Mouse (Mus musculus): Measurements from ENCODE around the gene Dars. TPM values are rescaled to one million over a fixed set of nuclear protein-coding genes. Genes with fewer than 3 reads are reported as not detected.
"Not testable (repeated sequence)": the region's sequence is repeated elsewhere in the genome, so short reads cannot be mapped to it uniquely, and the experiment has no call there.

The Dars gene
- polyA plus RNA-seq, 1 experiment = 70.1 TPM

DNA sequence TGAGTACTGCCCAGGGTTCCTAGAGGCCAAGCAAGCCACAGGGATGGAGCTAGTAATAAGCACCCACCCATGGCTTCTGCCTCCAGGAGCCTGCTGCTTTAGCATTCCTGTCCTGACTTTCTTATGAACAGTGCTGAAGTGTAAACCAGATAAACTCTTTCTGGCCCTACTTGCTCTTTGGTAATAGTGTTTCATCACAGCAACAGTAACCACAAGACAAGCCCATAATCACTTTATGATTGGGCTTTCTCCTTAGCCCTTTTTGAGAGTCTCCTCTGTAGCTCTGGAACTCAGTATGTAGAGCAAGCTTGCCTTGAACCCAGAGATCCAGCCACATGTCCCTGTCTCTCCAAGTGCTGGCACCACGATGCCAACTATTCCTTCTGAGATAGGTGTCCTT lies 86.9 kb downstream of the Dars start:
- no peak overlapping the region for H3K27ac ChIP-seq (replicated peaks; ENCODE audit: low read depth, low read length)
- no peak overlapping the region for H3K4me3 ChIP-seq (ENCODE audit: insufficient read depth, low read depth, low read length)
- no peaks in the 10 kb centered on the region for H3K4me1 ChIP-seq (ENCODE audit: control insufficient read depth, insufficient read depth, insufficient read length, low read length)

DNA sequence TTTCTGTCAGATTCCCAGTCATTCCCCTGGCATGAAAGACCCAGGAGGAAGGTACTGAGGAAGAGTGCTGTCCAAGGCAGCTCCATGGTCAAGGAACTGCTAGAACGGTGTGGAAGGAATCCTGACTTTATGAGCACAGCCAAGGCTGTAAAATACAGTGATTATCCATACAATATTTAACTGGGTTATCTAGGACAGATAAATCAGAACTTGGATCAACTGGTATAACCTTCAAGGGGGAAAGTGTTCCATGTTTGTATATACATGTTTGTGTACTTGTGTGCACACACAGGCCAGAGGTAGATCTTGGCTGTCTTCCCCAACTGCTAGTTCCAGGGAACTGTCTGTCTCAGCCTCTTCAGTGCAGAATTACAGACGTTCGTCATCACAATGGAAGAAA lies 89.0 kb downstream of the Dars start, which contains the start of gene Lct:
Gene Lct (minus strand): TSS at position 101 of the 400 bp plus-strand sequence.
- H3K4me1 ChIP-seq (ENCODE audit: control insufficient read depth, insufficient read depth, insufficient read length, low read length) = no peaks in the 10 kb centered on the region
- no peak within 1 kb of the TSS for H3K27ac ChIP-seq (replicated peaks; ENCODE audit: low read depth, low read length)
- H3K4me3 ChIP-seq (ENCODE audit: insufficient read depth, low read depth, low read length) = no peak within 1 kb of the TSS

DNA sequence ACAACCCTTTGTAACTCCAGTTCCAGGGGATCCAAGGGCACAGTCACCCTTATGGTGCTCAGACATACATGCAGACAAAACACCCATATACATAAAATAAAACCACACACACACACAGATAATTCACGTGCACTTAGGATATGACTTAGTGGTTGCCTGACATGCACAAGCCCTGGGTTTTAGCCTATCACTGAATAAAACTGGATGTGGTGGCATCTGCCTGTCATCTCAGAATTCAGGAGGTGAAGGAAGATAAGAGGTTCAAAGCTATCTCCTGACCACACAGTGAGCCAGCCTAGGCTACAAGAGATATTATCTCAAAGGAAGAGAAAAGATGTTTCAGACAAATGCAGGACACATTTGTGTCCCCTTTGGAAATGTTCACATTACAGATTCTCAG lies 90.0 kb downstream of the Dars start:
- H3K27ac ChIP-seq (replicated peaks; ENCODE audit: low read depth, low read length) = no peak overlapping the region

DNA sequence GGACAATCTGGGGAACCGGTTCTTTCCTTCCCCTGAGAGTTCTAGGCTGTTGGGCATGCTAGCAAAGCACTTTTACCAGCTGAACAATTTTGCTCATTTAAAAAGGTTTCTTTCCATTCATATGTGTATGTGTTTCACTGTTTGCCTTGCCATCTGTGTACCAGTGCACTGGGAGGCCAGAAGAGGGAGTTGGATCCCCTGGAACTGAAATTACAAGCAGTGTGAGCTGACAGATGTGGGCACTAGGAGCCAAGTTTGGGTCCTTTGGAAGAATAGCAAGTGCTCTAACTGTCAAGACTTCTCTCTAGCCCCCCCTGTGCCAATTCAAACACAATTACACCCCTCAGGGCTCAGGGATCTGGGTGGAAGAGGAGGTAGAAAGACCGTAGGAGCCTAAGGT lies 92.4 kb downstream of the Dars start:
- H3K4me3 ChIP-seq (ENCODE audit: insufficient read depth, low read depth, low read length) = no peak overlapping the region
- no peak overlapping the region for H3K27ac ChIP-seq (replicated peaks; ENCODE audit: low read depth, low read length)
- no peaks in the 10 kb centered on the region for H3K4me1 ChIP-seq (ENCODE audit: control insufficient read depth, insufficient read depth, insufficient read length, low read length)

More for the DNA sequence above, 90.0 kb downstream of the Dars start:
- Histone ChIP-seq H3K4me3 (ENCODE audit: insufficient read depth, low read depth, low read length) (no peak overlapping the region), H3K4me1 (ENCODE audit: control insufficient read depth, insufficient read depth, insufficient read length, low read length) (no peaks in the 10 kb centered on the region)

DNA sequence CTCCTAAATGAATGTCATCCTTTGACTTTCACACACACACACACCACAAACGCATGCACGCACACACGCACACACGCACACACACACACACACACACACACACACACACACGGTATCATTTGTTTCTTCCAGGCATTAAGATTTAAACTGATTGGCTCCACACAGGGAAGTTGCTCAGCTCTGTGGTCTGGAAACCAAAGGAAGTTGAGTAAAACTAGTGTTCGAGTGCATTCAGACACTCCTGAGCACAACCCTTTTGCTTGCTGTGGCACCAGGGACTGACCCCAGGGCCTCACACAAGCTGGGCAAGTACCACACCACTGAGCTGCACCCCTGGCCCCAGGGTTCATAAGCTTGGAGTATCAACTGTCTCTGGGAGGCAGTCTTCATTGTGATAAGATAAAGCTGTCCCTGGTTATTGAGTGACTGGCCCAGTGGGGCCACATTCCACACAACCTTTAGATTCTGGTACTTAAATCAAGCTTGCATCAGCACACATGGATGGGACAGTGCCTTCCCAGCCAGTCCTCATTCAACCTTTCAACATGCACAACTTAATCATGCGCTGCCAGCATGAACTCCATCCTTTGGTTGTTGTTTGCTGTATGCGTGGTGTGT lies 94.0 kb downstream of the Dars start:
- no peak overlapping the region for H3K27ac ChIP-seq (replicated peaks; ENCODE audit: low read depth, low read length)
- no peak overlapping the region for H3K4me3 ChIP-seq (ENCODE audit: insufficient read depth, low read depth, low read length)
- no peaks in the 10 kb centered on the region for H3K4me1 ChIP-seq (ENCODE audit: control insufficient read depth, insufficient read depth, insufficient read length, low read length)

DNA sequence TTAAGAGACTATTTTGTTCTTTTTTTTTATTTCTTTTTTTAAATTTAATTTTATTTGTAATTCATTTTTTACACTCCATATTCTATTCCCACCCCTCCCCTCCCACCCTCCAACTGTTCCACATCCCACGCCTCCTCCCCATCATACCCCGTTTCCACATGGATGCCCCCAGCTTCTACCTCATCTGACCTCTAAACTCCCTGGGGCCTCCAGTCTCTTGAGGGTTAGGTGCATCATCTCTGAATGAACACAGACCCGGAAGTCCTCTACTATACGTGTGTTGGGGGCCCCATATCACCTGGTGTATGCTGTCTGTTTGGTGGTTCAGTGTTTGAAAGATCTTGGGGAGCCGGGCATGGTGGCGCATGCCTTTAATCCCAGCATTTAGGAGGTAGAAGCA lies 97.9 kb downstream of the Dars start:
- not testable (repeated sequence) for H3K4me3 ChIP-seq (ENCODE audit: insufficient read depth, low read depth, low read length); H3K4me1 ChIP-seq (ENCODE audit: control insufficient read depth, insufficient read depth, insufficient read length, low read length); H3K27ac ChIP-seq (replicated peaks; ENCODE audit: low read depth, low read length)

DNA sequence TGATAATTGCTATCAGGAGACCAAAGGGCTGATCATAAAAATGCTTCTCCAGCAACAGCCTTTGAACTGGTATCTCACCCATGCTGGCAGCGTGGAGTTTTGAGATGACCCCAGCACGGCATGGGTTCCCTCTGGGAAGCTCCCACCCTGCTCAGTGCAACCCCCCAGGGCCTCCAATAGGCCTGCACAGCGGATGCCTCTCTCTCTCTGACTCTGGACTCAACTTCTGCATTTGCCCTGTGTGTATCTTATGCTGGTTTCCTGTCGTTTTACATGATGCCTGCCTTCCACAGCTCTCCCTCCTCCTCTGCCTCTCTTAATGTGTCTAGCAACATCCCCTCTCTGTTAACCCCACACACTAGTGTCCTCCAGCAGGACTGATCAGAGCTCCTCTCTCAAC lies 102.5 kb downstream of the Dars start:
- Histone ChIP-seq H3K4me3 (ENCODE audit: insufficient read depth, low read depth, low read length) (no peak overlapping the region), H3K27ac (replicated peaks; ENCODE audit: low read depth, low read length) (no peak overlapping the region), H3K4me1 (ENCODE audit: control insufficient read depth, insufficient read depth, insufficient read length, low read length) (no peaks in the 10 kb centered on the region)

Other genes with a start within 250 kb of the Dars start
- 57.3 and 61.0 TPM in 2 replicates for gene Ubxn4, start 173.4 kb downstream of the Dars start, polyA plus RNA-seq (2012; ENCODE audit: insufficient read depth, insufficient read length, missing spikeins)
- gene Lct, start 89.0 kb downstream of the Dars start, polyA plus RNA-seq (2012; ENCODE audit: insufficient read depth, insufficient read length, missing spikeins) = not detected in 2 replicates
- gene Mcm6, start 57.7 kb downstream of the Dars start, polyA plus RNA-seq (2012; ENCODE audit: insufficient read depth, insufficient read length, missing spikeins) = 1.9 and 2.1 TPM in 2 replicates
- gene Cxcr4, start 174.9 kb upstream of the Dars start, polyA plus RNA-seq (2012; ENCODE audit: insufficient read depth, insufficient read length, missing spikeins) = 2.3 and 4.5 TPM in 2 replicates

All from brown adipose tissue, adult 24 weeks (tissue).